Comparison of ENCODE assay signal across 8 mouse cellular contexts in the genomic region with DNA sequence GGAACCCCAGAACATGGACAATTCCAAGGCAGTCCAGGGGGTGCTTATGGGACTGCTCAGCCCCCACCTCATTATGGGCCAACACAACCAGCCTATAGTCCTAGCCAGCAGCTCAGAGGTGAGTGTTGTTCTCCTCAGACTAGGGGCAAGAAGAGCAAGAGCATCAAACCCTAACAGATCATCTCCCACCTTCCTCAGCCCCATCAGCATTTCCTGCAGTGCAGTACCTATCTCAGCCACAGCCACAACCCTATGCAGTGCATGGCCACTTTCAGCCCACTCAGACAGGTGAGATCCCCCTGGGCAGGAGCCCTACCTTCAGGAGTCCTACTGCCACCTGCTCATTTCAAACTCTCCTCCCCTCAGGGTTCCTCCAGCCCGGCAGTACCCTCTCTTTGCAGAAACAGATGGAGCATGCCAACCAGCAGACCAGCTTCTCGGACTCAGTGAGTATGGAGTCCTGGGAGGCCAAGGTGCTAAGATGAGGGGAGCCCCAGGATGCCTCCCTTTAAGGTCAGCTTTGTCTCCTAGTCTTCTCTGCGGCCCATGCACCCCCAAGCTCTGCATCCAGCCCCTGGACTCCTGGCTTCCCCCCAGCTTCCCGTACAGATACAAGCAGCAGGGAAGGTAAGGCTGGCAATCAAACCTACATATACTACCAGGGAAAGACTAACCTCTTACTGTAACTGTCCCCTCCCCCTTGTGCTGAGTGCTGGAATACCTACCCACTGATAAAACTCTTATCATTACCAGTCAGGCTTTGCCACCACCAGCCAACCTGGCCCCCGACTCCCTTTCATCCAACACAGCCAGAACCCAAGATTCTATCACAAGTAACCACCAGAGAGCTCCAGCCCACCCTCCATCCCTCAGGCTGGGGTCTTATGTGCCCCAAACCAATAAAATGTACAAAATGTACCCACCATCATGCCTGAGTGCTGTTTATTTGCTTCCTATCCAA. TPM values are rescaled to one million over a fixed set of nuclear protein-coding genes. Genes with fewer than 3 reads are reported as not detected.
DNase-seq lines count a peak whose midpoint lies in the region; ATAC-seq and TF ChIP-seq lines count a peak whose summit lies in the region.

No protein-coding gene starts in this region.

- H3K4me3 ChIP-seq in heart, embryonic 14.5 days (ENCODE audit: control insufficient read depth in 1 of 2, insufficient read depth in 1 of 2, low read depth in 1 of 2, low read length in 2 of 2): no peak overlapping the region
- peak overlapping the region; percentile 91 for H3K4me3 ChIP-seq in G1E (ENCODE audit: low read depth, low read length)
- H3K4me3 ChIP-seq in liver, embryonic 13.5 days (replicated peaks): peak overlapping the region; percentile 91

- TF ChIP-seq CTCF in G1E (IDR thresholded peaks at IDR 0.05; ENCODE audit: low read depth, low read length): 0 out of 2 replicates have a peak, but pooled peaks have one; percentile 19

- peaks cover 73% of the 10 kb centered on the region for H3K36me3 ChIP-seq in heart, embryonic 14.5 days (ENCODE audit: control insufficient read depth, insufficient read depth, low read length)
- H3K36me3 ChIP-seq in G1E (replicated peaks): peaks cover 92% of the 10 kb centered on the region
- H3K36me3 ChIP-seq in liver, embryonic 13.5 days: peaks cover 75% of the 10 kb centered on the region

- H3K27ac ChIP-seq in heart, embryonic 14.5 days (replicated peaks in 1 of 2; ENCODE audit: control insufficient read depth in 1 of 2, insufficient read depth in 1 of 2, low read depth in 2 of 2, low read length in 2 of 2): no peak overlapping the region
- peak overlapping the region; percentile 99 for H3K27ac ChIP-seq in liver, embryonic 13.5 days

- H3K27me3 ChIP-seq in heart, embryonic 14.5 days (ENCODE audit: control insufficient read depth, insufficient read depth, low read length): no peaks in the 10 kb centered on the region
- H3K27me3 ChIP-seq in G1E (ENCODE audit: insufficient read depth, low read length): no peaks in the 10 kb centered on the region
- H3K27me3 ChIP-seq in liver, embryonic 13.5 days: no peaks in the 10 kb centered on the region

- 48% methylated on average over 5 of the region's 5 CpGs for WGBS in heart, embryonic 14.5 days
- WGBS in liver, embryonic 13.5 days (ENCODE audit: insufficient replicate concordance): 16% methylated on average over 5 of the region's 5 CpGs

- DNase-seq in heart, postnatal 14 days: no peak
- peak; percentile 64 for DNase-seq in G1E (ENCODE audit: low spot score)
- peak; percentile 83 for DNase-seq in liver, embryonic 13.5 days
- no peak for DNase-seq in gastrocnemius, adult 18-20 months (ENCODE audit: low spot score)
- DNase-seq in adrenal gland, postnatal 36 days: no peak
- no peak for DNase-seq in urinary bladder, adult 2 months (ENCODE audit: low spot score)

- intact Hi-C loops in heart, postnatal 14 days (cut with DNase I): loop anchor here (10.0 kb wide), 1 partner anchor 811 kb away; no protein-coding TSS in a partner anchor

- 0 out of 2 replicates have a peak overlapping the region, but pooled peaks have one; percentile 38 for H3K9ac ChIP-seq in heart, embryonic 14.5 days (ENCODE audit: low read length)
- peak overlapping the region; percentile 99 for H3K9ac ChIP-seq in liver, embryonic 13.5 days

- no peaks in the 10 kb centered on the region for H3K9me3 ChIP-seq in heart, embryonic 14.5 days (ENCODE audit: control insufficient read depth, low read length)
- no peaks in the 10 kb centered on the region for H3K9me3 ChIP-seq in G1E (replicated peaks)
- no peaks in the 10 kb centered on the region for H3K9me3 ChIP-seq in liver, embryonic 13.5 days (replicated peaks)

- no peak for ATAC-seq in heart, embryonic 14.5 days (ENCODE audit: insufficient number of reproducible peaks, insufficient read depth, low FRiP score, low read depth)
- peak; percentile 29; the same call in 1 of the 2 replicates for ATAC-seq in G1E (ENCODE audit: extremely low read depth, insufficient number of reproducible peaks, low FRiP score, poor library complexity, severe bottlenecking)
- ATAC-seq in erythroblast, adult 5-6 weeks (replicated peaks; ENCODE audit: low FRiP score, poor library complexity, severe bottlenecking): peak; percentile 59
- peak; percentile 70 for ATAC-seq in liver, embryonic 13.5 days (ENCODE audit: low read depth)

- peak overlapping the region; percentile 95; the same call in 1 of the 2 replicates for H3K4me2 ChIP-seq in heart, embryonic 14.5 days (ENCODE audit: low read length)
- H3K4me2 ChIP-seq in liver, embryonic 13.5 days: peak overlapping the region; percentile 98

- peaks cover 18 to 30% of the 10 kb centered on the region in 2 experiments for H3K4me1 ChIP-seq in heart, embryonic 14.5 days (ENCODE audit: control insufficient read depth in 2 of 2, insufficient read depth in 2 of 2, low read length in 2 of 2)
- peaks cover 75% of the 10 kb centered on the region for H3K4me1 ChIP-seq in G1E (ENCODE audit: insufficient read depth, low read depth, low read length)
- peaks cover 62% of the 10 kb centered on the region for H3K4me1 ChIP-seq in liver, embryonic 13.5 days (replicated peaks)

RNA-seq across cellular contexts. Expression of gene Gps2, which starts 2.3 kb away (rescaled TPM):
- 45.2 and 46.8 TPM in 2 replicates for polyA plus RNA-seq in heart, embryonic 14.5 days (2014; fragmentation: Nextera tagmentation; extraction: Ambion mirVana)
- 10 to 100 TPM; 28.8 to 30.6 TPM for total RNA-seq in heart, postnatal 14 days (2021)
- total RNA-seq in G1E (2014; fragmentation: Nextera tagmentation): 305 and 344 TPM in 2 replicates
- total RNA-seq in G1E (2017): 44.9 and 45.8 TPM in 2 replicates
- 203 and 216 TPM in 2 replicates for polyA plus RNA-seq in G1E (2012)
- 69.0 and 102 TPM in 2 replicates for total RNA-seq in erythroblast, adult 5-6 weeks (2015; ENCODE audit: low replicate concordance)
- 52.9 and 63.3 TPM in 2 replicates for total RNA-seq in erythroblast, adult 5-6 weeks (2017; ENCODE audit: low replicate concordance)
- 107 and 116 TPM in 2 replicates for polyA plus RNA-seq in liver, embryonic 13.5 days (2015; fragmentation: Nextera tagmentation; extraction: Ambion mirVana)
- 10 to 100 TPM; 50.8 to 55.8 TPM for total RNA-seq in gastrocnemius, adult 18-20 months (2021)
- 10 to 100 TPM; 47.1 to 47.6 TPM for total RNA-seq in adrenal gland, postnatal 36 days (2021)
- polyA plus RNA-seq in urinary bladder, adult 2 months (2012; rRNA removed): 56.3 and 63.2 TPM in 2 replicates

RNA-seq across cellular contexts. Expression of gene Eif5a, which starts 5.8 kb away (rescaled TPM):
- 1,047 and 1,081 TPM in 2 replicates for polyA plus RNA-seq in heart, embryonic 14.5 days (2014; fragmentation: Nextera tagmentation; extraction: Ambion mirVana)
- total RNA-seq in heart, postnatal 14 days (2021): 100 to 1,000 TPM; 434 to 455 TPM
- total RNA-seq in G1E (2014; fragmentation: Nextera tagmentation) (1,285 and 1,536 TPM in 2 replicates), G1E (2017) (763 and 764 TPM in 2 replicates)
- polyA plus RNA-seq in G1E (2012): 2,879 and 2,909 TPM in 2 replicates
- total RNA-seq in erythroblast, adult 5-6 weeks (2015; ENCODE audit: low replicate concordance): 340 and 374 TPM in 2 replicates
- 154 and 205 TPM in 2 replicates for total RNA-seq in erythroblast, adult 5-6 weeks (2017; ENCODE audit: low replicate concordance)
- polyA plus RNA-seq in liver, embryonic 13.5 days (2015; fragmentation: Nextera tagmentation; extraction: Ambion mirVana): 1,847 and 1,941 TPM in 2 replicates
- 100 to 1,000 TPM; 408 to 425 TPM for total RNA-seq in gastrocnemius, adult 18-20 months (2021)
- total RNA-seq in adrenal gland, postnatal 36 days (2021): 100 to 1,000 TPM; 619 to 640 TPM
- 565 and 624 TPM in 2 replicates for polyA plus RNA-seq in urinary bladder, adult 2 months (2012; rRNA removed)

RNA-seq across cellular contexts. Expression of gene Neurl4, which starts 15.1 kb away (rescaled TPM):
- polyA plus RNA-seq in heart, embryonic 14.5 days (2014; fragmentation: Nextera tagmentation; extraction: Ambion mirVana): 7.5 and 11.1 TPM in 2 replicates
- 10 to 100 TPM; 43.5 to 45.8 TPM for total RNA-seq in heart, postnatal 14 days (2021)
- total RNA-seq in G1E (2014; fragmentation: Nextera tagmentation): 25.7 and 39.6 TPM in 2 replicates
- 27.2 and 30.2 TPM in 2 replicates for total RNA-seq in G1E (2017)
- 87.0 and 110 TPM in 2 replicates for polyA plus RNA-seq in G1E (2012)
- total RNA-seq in erythroblast, adult 5-6 weeks (2015; ENCODE audit: low replicate concordance): 3.5 and 3.8 TPM in 2 replicates
- 9.3 and 16.0 TPM in 2 replicates for total RNA-seq in erythroblast, adult 5-6 weeks (2017; ENCODE audit: low replicate concordance)
- 2.3 and 2.8 TPM in 2 replicates for polyA plus RNA-seq in liver, embryonic 13.5 days (2015; fragmentation: Nextera tagmentation; extraction: Ambion mirVana)
- total RNA-seq in gastrocnemius, adult 18-20 months (2021): 10 to 100 TPM; 25.9 to 27.4 TPM
- total RNA-seq in adrenal gland, postnatal 36 days (2021): 10 to 100 TPM; 42.5 to 47.5 TPM
- polyA plus RNA-seq in urinary bladder, adult 2 months (2012; rRNA removed): 43.4 and 47.8 TPM in 2 replicates

RNA-seq across cellular contexts. Expression of gene 2810408A11Rik, which starts 15.2 kb away (rescaled TPM):
- polyA plus RNA-seq in heart, embryonic 14.5 days (2014; fragmentation: Nextera tagmentation; extraction: Ambion mirVana): 4.5 and 5.1 TPM in 2 replicates
- 1 to 10 TPM in 1 of 2 experiments, under 1 TPM in 1; 0.95 to 1.1 TPM for total RNA-seq in heart, postnatal 14 days (2021)
- total RNA-seq in G1E (2014; fragmentation: Nextera tagmentation) (6.6 and 7.2 TPM in 2 replicates), G1E (2017) (1.7 and 4.4 TPM in 2 replicates)
- polyA plus RNA-seq in G1E (2012): 0.62 and 1.2 TPM in 2 replicates
- total RNA-seq in erythroblast, adult 5-6 weeks (2015; ENCODE audit: low replicate concordance): 2.7 TPM in 1 of 2 replicates, not detected in the other
- 6.0 TPM in 1 of 2 replicates, not detected in the other for total RNA-seq in erythroblast, adult 5-6 weeks (2017; ENCODE audit: low replicate concordance)
- 0.89 and 1.0 TPM in 2 replicates for polyA plus RNA-seq in liver, embryonic 13.5 days (2015; fragmentation: Nextera tagmentation; extraction: Ambion mirVana)
- under 1 TPM; 0.24 to 0.25 TPM for total RNA-seq in gastrocnemius, adult 18-20 months (2021)
- total RNA-seq in adrenal gland, postnatal 36 days (2021): 1 to 10 TPM in 1 of 2 experiments, under 1 TPM in 1; 0.46 to 1.4 TPM
- polyA plus RNA-seq in urinary bladder, adult 2 months (2012; rRNA removed): 1.1 and 1.3 TPM in 2 replicates

RNA-seq across cellular contexts. Expression of gene Ybx2, which starts 19.6 kb away (rescaled TPM):
- polyA plus RNA-seq in heart, embryonic 14.5 days (2014; fragmentation: Nextera tagmentation; extraction: Ambion mirVana): 6.6 and 7.3 TPM in 2 replicates
- 10 to 100 TPM; 14.4 to 21.8 TPM for total RNA-seq in heart, postnatal 14 days (2021)
- total RNA-seq in G1E (2014; fragmentation: Nextera tagmentation) (1.4 and 1.6 TPM in 2 replicates), G1E (2017) (0.23 TPM in 1 of 2 replicates, not detected in the other)
- polyA plus RNA-seq in G1E (2012): 0.04 TPM in 1 of 2 replicates, not detected in the other
- not detected in 2 replicates for total RNA-seq in erythroblast, adult 5-6 weeks (2015; ENCODE audit: low replicate concordance)
- total RNA-seq in erythroblast, adult 5-6 weeks (2017; ENCODE audit: low replicate concordance): 5.0 TPM in 1 of 2 replicates, not detected in the other
- 0.28 and 0.30 TPM in 2 replicates for polyA plus RNA-seq in liver, embryonic 13.5 days (2015; fragmentation: Nextera tagmentation; extraction: Ambion mirVana)
- total RNA-seq in gastrocnemius, adult 18-20 months (2021): 10 to 100 TPM in 1 of 2 experiments, 1 to 10 TPM in 1; 9.3 to 11.4 TPM
- 10 to 100 TPM; 11.5 to 11.8 TPM for total RNA-seq in adrenal gland, postnatal 36 days (2021)
- polyA plus RNA-seq in urinary bladder, adult 2 months (2012; rRNA removed): 3.7 and 6.2 TPM in 2 replicates

Comparison
In these comparisons a context has a peak if more than half of its experiments do, and no peak if none do; other contexts are left out.
1. H3K4me3 ChIP-seq: peak in G1E (single experiment) and liver, embryonic 13.5 days (single experiment); none in heart, embryonic 14.5 days (0 of 2).
2. DNase-seq: peak in G1E (single experiment) and liver, embryonic 13.5 days (single experiment); none in heart, postnatal 14 days (0 of 2), gastrocnemius, adult 18-20 months (single experiment), adrenal gland, postnatal 36 days (0 of 2) and urinary bladder, adult 2 months (single experiment).